ENCODE assay signal across 8 mouse cellular contexts in the genomic region with DNA sequence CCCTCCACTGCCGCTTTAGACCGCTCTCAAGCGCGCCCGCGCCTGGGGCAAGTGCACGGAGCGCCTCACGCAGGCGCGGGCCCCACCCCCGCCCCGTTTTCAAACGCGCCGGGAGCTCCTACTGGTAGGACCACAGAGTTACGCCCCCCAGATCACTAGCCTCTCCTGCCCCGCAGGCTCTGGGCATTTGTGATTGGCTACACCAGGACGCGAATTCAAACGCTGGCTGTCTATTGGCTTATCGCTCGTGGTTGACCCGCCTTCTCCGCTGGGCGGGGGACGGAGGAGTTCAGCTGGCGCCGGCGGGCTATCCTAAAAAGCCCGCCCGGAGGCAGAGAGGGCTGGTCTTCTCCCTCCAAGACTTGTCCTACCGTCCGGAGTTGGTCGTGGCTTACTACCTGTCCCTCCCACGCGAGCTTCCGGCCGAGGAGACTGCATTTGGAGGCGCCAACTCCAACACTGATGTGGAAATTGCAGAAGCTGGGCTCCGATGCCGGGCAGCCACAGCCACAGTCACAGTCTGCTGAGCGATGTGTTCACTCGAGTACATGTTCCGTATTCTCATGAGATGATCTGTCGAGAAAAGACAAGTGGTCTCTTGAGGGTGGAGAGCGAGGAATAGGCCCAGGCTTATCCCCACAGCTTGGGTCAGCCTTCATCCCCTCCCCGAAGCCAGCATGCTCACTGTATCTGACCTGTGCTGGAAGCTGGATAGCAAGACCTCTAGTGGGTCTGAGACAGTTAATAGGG. TPM values are rescaled to one million over a fixed set of nuclear protein-coding genes. Genes with fewer than 3 reads are reported as not detected.
DNase-seq lines count a peak whose midpoint lies in the region; ATAC-seq and TF ChIP-seq lines count a peak whose summit lies in the region.

A gene (minus strand): TSS at position 165 of the 750 bp plus-strand sequence.

- H3K4me3 ChIP-seq in C2C12 (ENCODE audit: insufficient read depth, poor library complexity, severe bottlenecking) (peak within 1 kb of the TSS; percentile 83), myocyte (peak within 1 kb of the TSS; percentile 64)
- peak within 1 kb of the TSS; percentile 100 for H3K4me3 ChIP-seq in erythroblast, embryonic 14.5 days (replicated peaks)
- H3K4me3 ChIP-seq in heart, embryonic 11.5 days (ENCODE audit: low read depth, low read length), result peak within 1 kb of the TSS; percentile 85
- peak within 1 kb of the TSS; percentile 84 for H3K4me3 ChIP-seq in kidney, embryonic 16.5 days (ENCODE audit: low read length)
- H3K4me3 ChIP-seq in liver, adult 2 months (ENCODE audit: insufficient read depth, low read depth, low read length), result peak within 1 kb of the TSS; percentile 75

- peak within 1 kb of the TSS; percentile 84 for H3K4me2 ChIP-seq in heart, embryonic 11.5 days
- H3K4me2 ChIP-seq in kidney, embryonic 16.5 days (replicated peaks; ENCODE audit: low read depth, low read length), result peak within 1 kb of the TSS; percentile 80
- peak within 1 kb of the TSS; percentile 92 for H3K4me2 ChIP-seq in myocyte (ENCODE audit: low read depth)

- H3ac ChIP-seq in C2C12 (ENCODE audit: control insufficient read depth, insufficient read length, low read depth) (peak within 1 kb of the TSS; percentile 94), myocyte (ENCODE audit: control insufficient read depth, insufficient read length) (peak within 1 kb of the TSS; percentile 93)

- ATAC-seq in heart, embryonic 11.5 days (replicated peaks; ENCODE audit: insufficient number of reproducible peaks, low FRiP score, low TSS enrichment), result peak; percentile 100
- peak; percentile 100 for ATAC-seq in kidney, embryonic 16.5 days (ENCODE audit: low FRiP score, low TSS enrichment)

- H3K27ac ChIP-seq in heart, embryonic 11.5 days (ENCODE audit: low read depth, low read length), result peak within 1 kb of the TSS; percentile 89
- peak within 1 kb of the TSS; percentile 79 for H3K27ac ChIP-seq in kidney, embryonic 16.5 days (ENCODE audit: low read length)
- H3K27ac ChIP-seq in liver, adult 2 months (replicated peaks; ENCODE audit: insufficient read depth, low read depth, low read length), result peak within 1 kb of the TSS; percentile 0; the same call in 1 of the 2 replicates

- peak within 1 kb of the TSS; percentile 95 for H3K9ac ChIP-seq in heart, embryonic 11.5 days (ENCODE audit: low read depth, low read length)
- H3K9ac ChIP-seq in kidney, embryonic 16.5 days (replicated peaks; ENCODE audit: low read length), result peak within 1 kb of the TSS; percentile 91
- H3K9ac ChIP-seq in liver, adult 2 months (ENCODE audit: low read depth, low read length), result peak within 1 kb of the TSS; percentile 72

- no peaks in the 10 kb centered on the region for H3K27me3 ChIP-seq in C2C12 (ENCODE audit: control insufficient read depth, insufficient read depth, insufficient read length)
- peaks cover 8% of the 10 kb centered on the region for H3K27me3 ChIP-seq in erythroblast, embryonic 14.5 days (ENCODE audit: control insufficient read depth)
- H3K27me3 ChIP-seq in heart, embryonic 11.5 days (ENCODE audit: control insufficient read depth, insufficient read depth, low read length), result no peaks in the 10 kb centered on the region
- H3K27me3 ChIP-seq in kidney, embryonic 16.5 days (ENCODE audit: insufficient read depth, low read length), result no peaks in the 10 kb centered on the region
- no peaks in the 10 kb centered on the region for H3K27me3 ChIP-seq in liver, adult 2 months (ENCODE audit: control insufficient read depth, insufficient read depth, low read length)
- no peaks in the 10 kb centered on the region for H3K27me3 ChIP-seq in myocyte (ENCODE audit: control insufficient read depth, insufficient read depth, insufficient read length)
- no peaks in the 10 kb centered on the region for H3K27me3 ChIP-seq in splenic B cell, adult 2 months (ENCODE audit: control insufficient read depth, insufficient read depth, low read length, poor library complexity, severe bottlenecking)

- under 1% methylated on average over 48 of the region's 48 CpGs for WGBS in heart, embryonic 11.5 days (ENCODE audit: insufficient replicate concordance)
- WGBS in kidney, embryonic 16.5 days, result under 1% methylated on average over 48 of the region's 48 CpGs
- WGBS in liver, adult 2 months, result under 1% methylated on average over 48 of the region's 48 CpGs

- peak; percentile 99 for DNase-seq in brain, embryonic 14.5 days (ENCODE audit: low read depth)
- DNase-seq in liver, adult 2 months (ENCODE audit: extremely low read depth, low read depth, low spot score), result peak; percentile 96
- DNase-seq in splenic B cell, adult 2 months (ENCODE audit: low read depth, low spot score), result peak; percentile 98

- H3K9me3 ChIP-seq in erythroblast, embryonic 14.5 days (ENCODE audit: control insufficient read depth, low read length), result peaks cover 11% of the 10 kb centered on the region
- no peaks in the 10 kb centered on the region for H3K9me3 ChIP-seq in heart, embryonic 11.5 days (replicated peaks; ENCODE audit: control insufficient read depth, low read length)
- no peaks in the 10 kb centered on the region for H3K9me3 ChIP-seq in kidney, embryonic 16.5 days (ENCODE audit: low read length)

- H3K79me2 ChIP-seq in C2C12 (ENCODE audit: control insufficient read depth, insufficient read depth) (peaks cover 47% of the 10 kb centered on the region), myocyte (ENCODE audit: control insufficient read depth, insufficient read depth) (peaks cover 30% of the 10 kb centered on the region)
- no peaks in the 10 kb centered on the region; the same call in 1 of the 2 replicates for H3K79me2 ChIP-seq in liver, adult 2 months (ENCODE audit: control insufficient read depth, insufficient read depth, low read length)

- H3K36me3 ChIP-seq in C2C12 (ENCODE audit: control insufficient read depth, insufficient read depth) (peaks cover 29% of the 10 kb centered on the region), myocyte (ENCODE audit: control insufficient read depth, insufficient read depth) (no peaks in the 10 kb centered on the region)
- peaks cover 39% of the 10 kb centered on the region for H3K36me3 ChIP-seq in erythroblast, embryonic 14.5 days (ENCODE audit: control insufficient read depth)
- peaks cover 15% of the 10 kb centered on the region for H3K36me3 ChIP-seq in heart, embryonic 11.5 days (ENCODE audit: control insufficient read depth, insufficient read depth, low read length)
- H3K36me3 ChIP-seq in kidney, embryonic 16.5 days (ENCODE audit: insufficient read depth, low read length), result peaks cover 25% of the 10 kb centered on the region
- no peaks in the 10 kb centered on the region for H3K36me3 ChIP-seq in liver, adult 2 months (ENCODE audit: control insufficient read depth, insufficient read depth, low read length)
- H3K36me3 ChIP-seq in splenic B cell, adult 2 months (ENCODE audit: control insufficient read depth, insufficient read depth, low read length, poor library complexity, severe bottlenecking), result no peaks in the 10 kb centered on the region

- peaks cover 40% of the 10 kb centered on the region for H3K4me1 ChIP-seq in erythroblast, embryonic 14.5 days (ENCODE audit: control insufficient read depth)
- peaks cover 10% of the 10 kb centered on the region for H3K4me1 ChIP-seq in heart, embryonic 11.5 days (ENCODE audit: control insufficient read depth, insufficient read depth, low read length)
- peaks cover 12% of the 10 kb centered on the region for H3K4me1 ChIP-seq in kidney, embryonic 16.5 days (ENCODE audit: insufficient read depth, low read length)
- H3K4me1 ChIP-seq in liver, adult 2 months (ENCODE audit: control insufficient read depth, insufficient read depth, low read length), result peaks cover 9% of the 10 kb centered on the region

- peak; percentile 67; the same call in 1 of the 2 replicates for TF ChIP-seq POLR2A in brain, embryonic 14.5 days (IDR thresholded peaks at IDR 0.05; ENCODE audit: borderline replicate concordance, extremely low read depth, insufficient read depth, insufficient read length, poor library complexity, severe bottlenecking)
- peak; percentile 75; the same call in 1 of the 2 replicates for TF ChIP-seq POLR2A in liver, adult 2 months (IDR thresholded peaks at IDR 0.05; ENCODE audit: extremely low read depth, insufficient read depth, low read length)
- TF ChIP-seq POLR2A in myocyte (IDR thresholded peaks at IDR 0.05; ENCODE audit: insufficient read length, low read depth), result peak; percentile 60

- TF ChIP-seq CTCF in C2C12 (IDR thresholded peaks at IDR 0.05; ENCODE audit: control insufficient read depth, insufficient read depth, insufficient read length), result no peak
- TF ChIP-seq CTCF in brain, embryonic 14.5 days (IDR thresholded peaks at IDR 0.05; ENCODE audit: borderline replicate concordance, extremely low read depth, insufficient read depth, insufficient read length), result peak; percentile 43; the same call in 1 of the 2 replicates
- TF ChIP-seq CTCF in liver, adult 2 months (IDR thresholded peaks at IDR 0.05; ENCODE audit: low read depth, low read length), result no peak

- peaks cover 36% of the 10 kb centered on the region for H3K79me3 ChIP-seq in C2C12 (ENCODE audit: low read depth)

TF ChIP-seq in C2C12, 6 proteins besides CTCF, POLR2A, EP300 and RAD21:
- TF ChIP-seq USF1 (IDR thresholded peaks at IDR 0.05; ENCODE audit: low read depth) (no peak), MYOD1 (IDR thresholded peaks at IDR 0.05; ENCODE audit: control insufficient read depth, insufficient read length, low read depth) (no peak), MYOG (IDR thresholded peaks at IDR 0.05; ENCODE audit: control insufficient read depth, extremely low read depth, insufficient read length) (no peak), CEBPB (IDR thresholded peaks at IDR 0.05; ENCODE audit: low read depth) (no peak), MAX (IDR thresholded peaks at IDR 0.05) (no peak), FOSL1 (IDR thresholded peaks at IDR 0.05; ENCODE audit: insufficient read depth, low read length, poor library complexity, severe bottlenecking) (no peak)
TF ChIP-seq in C2C12: peak in this region for 0.

TF ChIP-seq in myocyte, 11 proteins besides CTCF, POLR2A, EP300 and RAD21:
- TF ChIP-seq MAX (IDR thresholded peaks at IDR 0.05; ENCODE audit: low read depth) (no peak), USF1 (IDR thresholded peaks at IDR 0.05; ENCODE audit: low read depth) (no peak), TCF12 (IDR thresholded peaks at IDR 0.05; ENCODE audit: insufficient read depth, poor library complexity, severe bottlenecking) (no peak), E2F4 (IDR thresholded peaks at IDR 0.05; ENCODE audit: insufficient read depth) (peak; percentile 77), MYOD1 (IDR thresholded peaks at IDR 0.05; ENCODE audit: control insufficient read depth in 1 of 3, insufficient read length in 2 of 3, low read depth in 2 of 3) (peak in 1 of 3 experiments; percentile 8), POLR2AphosphoS2 (IDR thresholded peaks at IDR 0.05; ENCODE audit: insufficient read length, low read depth) (peak; percentile 66)

RNA-seq across cellular contexts. Expression of the gene that starts here (rescaled TPM):
- 38.1 TPM for polyA plus RNA-seq in C2C12 (2012; fragmentation: generic; extraction: Trizol)
- polyA plus RNA-seq in brain, embryonic 14.5 days (2012; rRNA removed), result 16.2 and 21.6 TPM in 2 replicates
- 14.4 and 15.8 TPM in 2 replicates for polyA plus RNA-seq in erythroblast, embryonic 14.5 days (2012)
- polyA plus RNA-seq in heart, embryonic 11.5 days (2014; fragmentation: Nextera tagmentation; extraction: Ambion mirVana), result 47.4 and 55.2 TPM in 2 replicates
- 69.2 and 73.5 TPM in 2 replicates for polyA plus RNA-seq in kidney, embryonic 16.5 days (2015; fragmentation: Nextera tagmentation; extraction: Ambion mirVana)
- total RNA-seq in liver, adult 2 months (2014; rRNA removed), result 3.0 and 3.5 TPM in 2 replicates
- 5.5 and 6.5 TPM in 2 replicates for polyA plus RNA-seq in liver, adult 2 months (2012; rRNA removed)
- 13.3 TPM for polyA plus RNA-seq in myocyte (2012; fragmentation: generic; extraction: Trizol)

Comparison
In these comparisons a context has a peak if more than half of its experiments do, and no peak if none do; other contexts are left out.
1. Peak in every context shown above with its lines: DNase-seq, ATAC-seq, H3K4me3 ChIP-seq and H3K27ac ChIP-seq.
2. H3K27ac ChIP-seq: peak in every context shown above with its lines; median percentile 89 in heart, embryonic 11.5 days; 79 in kidney, embryonic 16.5 days; 0 in liver, adult 2 months.